ENCODE assay signal across 11 mouse cellular contexts in the genomic region with DNA sequence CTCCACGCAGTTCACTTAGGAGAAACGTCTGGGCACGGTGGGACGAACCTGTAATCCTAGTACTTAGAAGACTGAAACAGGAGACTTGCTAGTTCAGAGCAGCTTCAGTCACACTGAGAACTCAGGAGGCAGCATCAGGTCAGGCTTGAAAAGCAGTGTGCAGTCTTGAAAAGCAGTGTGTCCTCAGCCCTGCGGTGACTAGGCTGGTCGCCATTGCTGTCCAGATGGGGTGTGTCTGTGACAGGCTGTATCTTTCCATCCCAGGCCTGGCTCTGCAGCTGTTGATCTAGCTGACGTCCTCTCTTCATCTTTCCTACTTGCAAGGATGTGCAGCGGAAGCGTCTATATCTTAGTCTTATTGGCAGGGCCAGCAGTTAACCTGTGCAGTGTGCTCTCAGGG. TPM values are rescaled to one million over a fixed set of nuclear protein-coding genes. Genes with fewer than 3 reads are reported as not detected.
DNase-seq lines count a peak whose midpoint lies in the region; ATAC-seq lines count a peak whose summit lies in the region.
"Had no signal": no experiment of that assay in that cellular context is flagged by ENCODE, and none has a peak within 500 bp of the region (broad histone marks: within the 10 kb centered on the region; RNA-seq: fewer than 3 reads in every experiment).

No protein-coding gene starts in this region.

- H3K9me3 ChIP-seq in hindbrain, embryonic 10.5 days = no peaks in the 10 kb centered on the region
- no peaks in the 10 kb centered on the region for H3K9me3 ChIP-seq in hindbrain, embryonic 12.5 days (replicated peaks)
- H3K9me3 ChIP-seq in hindbrain, embryonic 14.5 days (ENCODE audit: control insufficient read depth, low read length) = no peaks in the 10 kb centered on the region
- H3K9me3 ChIP-seq: midbrain, embryonic 12.5 days had no signal

- H3K4me2 ChIP-seq in hindbrain, embryonic 12.5 days (replicated peaks) = no peak overlapping the region
- no peak overlapping the region for H3K4me2 ChIP-seq in hindbrain, embryonic 14.5 days (replicated peaks)
- H3K4me2 ChIP-seq: midbrain, embryonic 12.5 days had no signal

- H3K9ac ChIP-seq in hindbrain, embryonic 12.5 days = no peak overlapping the region
- H3K9ac ChIP-seq in hindbrain, embryonic 14.5 days = no peak overlapping the region
- H3K9ac ChIP-seq: midbrain, embryonic 12.5 days had no signal

- DNase-seq in hindbrain, embryonic 10.5 days (ENCODE audit: low spot score) = no peak
- DNase-seq in c-Kit-positive CD71-positive TER-119-negative erythroid progenitor cells, embryonic 14.5 days (ENCODE audit: low read depth) = peak; percentile 59
- DNase-seq in kidney, postnatal 14 days = peak; percentile 51
- peak; percentile 39 to 70 for DNase-seq in lung, postnatal 4 days
- DNase-seq in right cerebral cortex, adult 2 months (ENCODE audit: low spot score in 2 of 2) = no peak
- no peak for DNase-seq in left cerebral cortex, adult 11 months (ENCODE audit: low spot score)
- no peak for DNase-seq in hindbrain, embryonic 14.5 days (ENCODE audit: low spot score)

- no peaks in the 10 kb centered on the region for H3K27me3 ChIP-seq in hindbrain, embryonic 10.5 days (ENCODE audit: insufficient read depth, poor library complexity, severe bottlenecking)
- H3K27me3 ChIP-seq in hindbrain, embryonic 12.5 days = no peaks in the 10 kb centered on the region
- no peaks in the 10 kb centered on the region for H3K27me3 ChIP-seq in hindbrain, embryonic 14.5 days (ENCODE audit: control insufficient read depth, insufficient read depth, low read length)
- H3K27me3 ChIP-seq: CH12.LX; midbrain, embryonic 12.5 days had no signal

- ATAC-seq in hindbrain, embryonic 12.5 days (ENCODE audit: low FRiP score) = no peak
- no peak for ATAC-seq in hindbrain, embryonic 14.5 days (ENCODE audit: low FRiP score)
- ATAC-seq: inflammation-experienced regulatory T-cells, adult 6 months had no signal

- peaks cover 40% of the 10 kb centered on the region for H3K4me1 ChIP-seq in hindbrain, embryonic 10.5 days (replicated peaks)
- peaks cover 24% of the 10 kb centered on the region for H3K4me1 ChIP-seq in hindbrain, embryonic 12.5 days
- H3K4me1 ChIP-seq in hindbrain, embryonic 14.5 days (replicated peaks; ENCODE audit: control insufficient read depth, insufficient read depth, low read length) = no peaks in the 10 kb centered on the region
- H3K4me1 ChIP-seq: midbrain, embryonic 12.5 days had no signal

- H3K4me3 ChIP-seq in hindbrain, embryonic 10.5 days = no peak overlapping the region
- H3K4me3 ChIP-seq in hindbrain, embryonic 12.5 days = no peak overlapping the region
- H3K4me3 ChIP-seq in hindbrain, embryonic 14.5 days (replicated peaks; ENCODE audit: low read length) = no peak overlapping the region
- H3K4me3 ChIP-seq: midbrain, embryonic 12.5 days had no signal

- H3K27ac ChIP-seq in hindbrain, embryonic 10.5 days = peak overlapping the region; percentile 69; the same call in 1 of the 2 replicates
- H3K27ac ChIP-seq in hindbrain, embryonic 12.5 days = no peak overlapping the region
- H3K27ac ChIP-seq in hindbrain, embryonic 14.5 days = no peak overlapping the region
- H3K27ac ChIP-seq: midbrain, embryonic 12.5 days had no signal

- 83% methylated on average over 9 of the region's 9 CpGs for WGBS in hindbrain, embryonic 10.5 days
- 84% methylated on average over 9 of the region's 9 CpGs for WGBS in hindbrain, embryonic 12.5 days
- WGBS in hindbrain, embryonic 14.5 days = 89% methylated on average over 9 of the region's 9 CpGs

- peaks cover 74% of the 10 kb centered on the region for H3K36me3 ChIP-seq in hindbrain, embryonic 10.5 days
- H3K36me3 ChIP-seq in hindbrain, embryonic 12.5 days = peaks cover 45% of the 10 kb centered on the region
- peaks cover 44% of the 10 kb centered on the region for H3K36me3 ChIP-seq in hindbrain, embryonic 14.5 days (replicated peaks; ENCODE audit: control insufficient read depth, insufficient read depth)

RNA-seq across cellular contexts. Expression of gene Gan, which starts 42.9 kb away (rescaled TPM):
- polyA plus RNA-seq in hindbrain, embryonic 10.5 days (2016; fragmentation: Nextera tagmentation; extraction: Ambion mirVana) = 2.1 and 2.8 TPM in 2 replicates
- 3.1 and 3.6 TPM in 2 replicates for polyA plus RNA-seq in hindbrain, embryonic 12.5 days (2016; fragmentation: Nextera tagmentation; extraction: Ambion mirVana)
- polyA plus RNA-seq in hindbrain, embryonic 14.5 days (2014; fragmentation: Nextera tagmentation; extraction: Ambion mirVana) = 4.4 and 4.7 TPM in 2 replicates

RNA-seq across cellular contexts. Expression of gene Cmip, which starts 56.1 kb away (rescaled TPM):
- 10.6 and 14.0 TPM in 2 replicates for polyA plus RNA-seq in hindbrain, embryonic 10.5 days (2016; fragmentation: Nextera tagmentation; extraction: Ambion mirVana)
- polyA plus RNA-seq in hindbrain, embryonic 12.5 days (2016; fragmentation: Nextera tagmentation; extraction: Ambion mirVana) = 64.6 and 67.0 TPM in 2 replicates
- 131 and 143 TPM in 2 replicates for polyA plus RNA-seq in hindbrain, embryonic 14.5 days (2014; fragmentation: Nextera tagmentation; extraction: Ambion mirVana)

Comparison
In these comparisons a context has a peak if more than half of its experiments do, and no peak if none do; other contexts are left out.
1. DNase-seq: peak in c-Kit-positive CD71-positive TER-119-negative erythroid progenitor cells, embryonic 14.5 days (single experiment), kidney, postnatal 14 days (single experiment) and lung, postnatal 4 days (2 of 2); none in hindbrain, embryonic 10.5 days (single experiment), right cerebral cortex, adult 2 months (0 of 2), left cerebral cortex, adult 11 months (single experiment) and hindbrain, embryonic 14.5 days (single experiment).